Mouse (Mus musculus): ENCODE results near the gene Pgd.

DNA sequence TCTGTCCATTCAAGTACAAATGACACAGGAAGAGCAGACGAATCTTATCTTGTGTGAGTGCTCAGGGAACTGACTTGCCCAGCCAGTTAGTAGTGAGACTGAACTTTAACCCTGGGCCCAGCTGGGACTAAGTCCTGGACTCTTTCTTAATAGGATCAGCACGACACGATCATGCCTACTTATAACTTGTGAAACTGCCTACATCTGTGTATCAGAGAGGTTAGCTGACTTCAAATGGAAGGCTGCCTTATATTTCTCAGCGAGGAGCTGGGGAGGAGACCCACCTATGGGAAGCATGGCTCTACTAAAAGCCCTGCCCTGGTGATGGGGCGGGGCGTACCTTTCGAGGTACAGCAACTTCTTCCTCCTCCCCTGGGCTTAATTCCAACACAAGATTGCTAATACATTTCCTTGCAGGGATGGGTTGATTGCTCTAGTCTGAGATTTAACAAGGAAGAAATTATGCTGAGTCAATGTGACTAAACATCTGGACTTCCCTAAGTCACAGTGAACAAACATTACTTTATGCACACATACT is 3.9 kb upstream of the Pgd start:
- TF ChIP-seq CTCF (IDR thresholded peaks at IDR 0.05; ENCODE audit: borderline replicate concordance, control insufficient read depth, extremely low read depth, insufficient read depth, low read length, poor library complexity) = no peak
- TF ChIP-seq POLR2A (IDR thresholded peaks at IDR 0.05; ENCODE audit: control insufficient read depth, extremely low read depth, insufficient read depth, low read length, poor library complexity) = no peak

Data from thymus, adult 2 months (tissue).